Mouse (Mus musculus) thymus, adult 2 months (tissue): ENCODE data around the gene Prdm11.

ENCODE experiments used
- CTCF ChIP-seq: fragments of 200-500 bp; IDR thresholded peaks from 2 replicates; pipeline ENCODE4 v1.5.1; 2012; ENCODE audit warnings: mild to moderate bottlenecking, control low read depth, low read length, moderate library complexity, borderline replicate concordance; ENCODE audit not compliant: control insufficient read depth, poor library complexity, insufficient read depth; ENCODE audit errors: extremely low read depth
- POLR2A ChIP-seq: fragments of 200-500 bp; IDR thresholded peaks from 2 replicates; pipeline ENCODE4 v1.6.1; 2012; ENCODE audit warnings: mild to moderate bottlenecking, low read length, control low read depth, moderate library complexity; ENCODE audit not compliant: control insufficient read depth, poor library complexity, insufficient read depth; ENCODE audit errors: extremely low read depth

GRCm38 (mm10) chr2:93045129-93045817 is 694 bp downstream of the Prdm11 start:
- peak; percentile 90 for TF ChIP-seq POLR2A
- TF ChIP-seq CTCF, result 0 out of 2 replicates have a peak, but pooled peaks have one; percentile 55
